Mouse (Mus musculus): Measurements from ENCODE around the gene Pym1. TPM values are rescaled to one million over a fixed set of nuclear protein-coding genes. Genes with fewer than 3 reads are reported as not detected.
"Not testable (repeated sequence)": the region's sequence is repeated elsewhere in the genome, so short reads cannot be mapped to it uniquely, and the experiment has no call there.

Pym1 gene
- 26.1 and 33.8 TPM in 2 replicates for polyA plus RNA-seq (2012; ENCODE audit: insufficient read depth, insufficient read length, missing spikeins)

DNA sequence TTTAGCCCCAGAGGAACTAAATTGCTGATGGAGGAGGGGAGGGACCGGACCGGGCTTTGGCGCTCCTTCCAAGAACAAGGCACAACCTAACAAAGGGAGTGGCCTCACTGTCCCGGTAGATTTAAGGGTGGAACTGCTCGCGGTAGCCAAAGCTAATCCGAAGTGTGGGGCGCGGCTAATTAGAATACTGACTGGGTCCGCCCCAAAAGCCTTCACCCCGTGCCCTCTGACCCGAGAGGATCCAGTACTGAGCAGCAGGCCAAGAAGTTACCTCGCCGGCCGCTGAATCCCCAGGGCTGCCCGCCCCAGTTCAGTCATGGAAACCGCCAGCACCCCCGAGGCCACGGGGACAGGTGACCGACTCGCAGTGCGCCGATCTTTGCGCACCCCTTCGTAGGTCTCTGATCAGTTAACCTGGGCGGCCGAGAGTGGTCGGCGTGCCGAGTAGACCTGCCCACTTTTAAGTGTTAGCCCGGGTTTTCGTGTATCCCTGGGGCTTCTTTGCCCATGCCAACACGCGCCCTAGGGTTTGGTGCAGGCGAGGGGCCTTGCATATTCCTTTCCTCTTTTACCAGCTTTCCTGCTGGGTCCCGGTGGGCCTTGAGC lies at the start of gene Pym1:
Gene Pym1, plus strand, starts transcription at position 244 of the 606 bp plus-strand sequence.
- TF ChIP-seq POLR2A (IDR thresholded peaks at IDR 0.05; ENCODE audit: borderline replicate concordance, low read depth, low read length), result no peak
- TF ChIP-seq CTCF (IDR thresholded peaks at IDR 0.05; ENCODE audit: low read depth, low read length), result no peak
- Histone ChIP-seq H3K4me3 (ENCODE audit: insufficient read depth, low read length) (peak within 1 kb of the TSS; percentile 86), H3K27ac (ENCODE audit: insufficient read depth, low read depth, low read length) (peak within 1 kb of the TSS; percentile 76), H3K4me1 (ENCODE audit: control insufficient read depth, insufficient read depth, low read length) (peaks cover 35% of the 10 kb centered on the region)

DNA sequence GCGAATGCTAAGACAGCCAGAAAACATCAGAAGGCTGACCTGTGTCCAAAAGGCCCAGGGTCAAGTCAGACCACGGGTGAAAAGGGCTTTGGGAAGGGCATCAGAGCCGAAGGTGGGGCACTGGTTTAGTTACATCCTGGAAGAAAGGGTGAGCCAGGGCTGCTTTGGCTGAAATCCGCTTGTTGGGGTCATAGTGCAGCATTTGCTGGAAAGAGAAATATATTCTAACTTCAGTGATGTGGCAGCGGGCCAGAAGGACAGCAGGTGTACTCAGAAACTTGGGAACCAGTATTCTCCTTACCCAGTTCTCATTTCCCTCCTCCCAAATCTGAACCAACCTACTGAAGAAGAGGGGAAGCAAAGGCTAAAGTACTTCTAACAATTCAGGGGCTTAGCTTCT lies 48.7 kb upstream of the Pym1 start:
- H3K27ac ChIP-seq (ENCODE audit: insufficient read depth, low read depth, low read length), result no peak overlapping the region
- no peak for TF ChIP-seq POLR2A (IDR thresholded peaks at IDR 0.05; ENCODE audit: borderline replicate concordance, low read depth, low read length)
- no peak for TF ChIP-seq CTCF (IDR thresholded peaks at IDR 0.05; ENCODE audit: low read depth, low read length)
- H3K4me3 ChIP-seq (ENCODE audit: insufficient read depth, low read length), result no peak overlapping the region
- peaks cover 23% of the 10 kb centered on the region for H3K4me1 ChIP-seq (ENCODE audit: control insufficient read depth, insufficient read depth, low read length)

DNA sequence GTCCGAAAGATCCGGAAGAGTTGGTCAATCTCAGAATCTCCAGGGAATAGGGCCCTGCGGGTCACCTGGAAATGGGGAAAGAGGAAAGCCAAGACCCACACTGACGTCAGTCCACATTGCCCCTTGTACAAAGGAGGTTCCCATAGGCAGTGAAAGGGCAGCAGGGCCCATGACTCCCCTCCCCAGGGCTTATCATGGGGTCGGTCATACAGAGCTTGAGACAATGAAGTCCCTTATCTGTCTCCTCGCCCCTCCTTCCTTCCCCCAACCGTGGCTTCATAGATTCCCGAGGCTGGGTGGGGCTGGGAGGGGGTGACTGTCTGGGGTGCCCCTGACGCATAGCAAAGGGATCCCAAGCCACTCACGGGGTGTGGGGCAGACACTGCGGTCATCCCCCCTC lies 48.1 kb upstream of the Pym1 start:
- no peak overlapping the region for H3K27ac ChIP-seq (ENCODE audit: insufficient read depth, low read depth, low read length)
- H3K4me1 ChIP-seq (ENCODE audit: control insufficient read depth, insufficient read depth, low read length), result peaks cover 21% of the 10 kb centered on the region
- no peak overlapping the region for H3K4me3 ChIP-seq (ENCODE audit: insufficient read depth, low read length)
- TF ChIP-seq CTCF (IDR thresholded peaks at IDR 0.05; ENCODE audit: low read depth, low read length) (no peak), POLR2A (IDR thresholded peaks at IDR 0.05; ENCODE audit: borderline replicate concordance, low read depth, low read length) (no peak)

DNA sequence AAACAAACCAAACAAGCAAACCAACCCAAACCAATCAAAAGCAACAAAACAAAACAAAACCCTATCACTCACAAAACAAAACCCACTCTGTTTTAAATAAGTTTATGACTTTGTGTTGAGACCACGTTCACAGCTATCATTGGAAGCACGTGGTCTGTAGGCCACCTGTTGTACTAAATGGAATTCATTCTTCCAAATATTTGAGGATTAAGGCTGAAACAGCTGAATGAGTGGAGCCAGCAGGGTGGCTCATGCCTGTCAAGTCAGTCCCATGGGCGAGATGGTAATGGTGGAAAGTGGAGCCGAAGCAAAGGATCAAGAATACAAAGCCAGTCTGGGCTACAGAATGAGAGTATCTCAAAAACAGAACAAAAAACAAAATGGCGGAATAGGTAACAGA lies 47.0 kb upstream of the Pym1 start:
- H3K27ac ChIP-seq (ENCODE audit: insufficient read depth, low read depth, low read length), result no peak overlapping the region
- TF ChIP-seq CTCF (IDR thresholded peaks at IDR 0.05; ENCODE audit: low read depth, low read length), result no peak
- no peak for TF ChIP-seq POLR2A (IDR thresholded peaks at IDR 0.05; ENCODE audit: borderline replicate concordance, low read depth, low read length)
- peaks cover 25% of the 10 kb centered on the region for H3K4me1 ChIP-seq (ENCODE audit: control insufficient read depth, insufficient read depth, low read length)
- H3K4me3 ChIP-seq (ENCODE audit: insufficient read depth, low read length), result no peak overlapping the region

DNA sequence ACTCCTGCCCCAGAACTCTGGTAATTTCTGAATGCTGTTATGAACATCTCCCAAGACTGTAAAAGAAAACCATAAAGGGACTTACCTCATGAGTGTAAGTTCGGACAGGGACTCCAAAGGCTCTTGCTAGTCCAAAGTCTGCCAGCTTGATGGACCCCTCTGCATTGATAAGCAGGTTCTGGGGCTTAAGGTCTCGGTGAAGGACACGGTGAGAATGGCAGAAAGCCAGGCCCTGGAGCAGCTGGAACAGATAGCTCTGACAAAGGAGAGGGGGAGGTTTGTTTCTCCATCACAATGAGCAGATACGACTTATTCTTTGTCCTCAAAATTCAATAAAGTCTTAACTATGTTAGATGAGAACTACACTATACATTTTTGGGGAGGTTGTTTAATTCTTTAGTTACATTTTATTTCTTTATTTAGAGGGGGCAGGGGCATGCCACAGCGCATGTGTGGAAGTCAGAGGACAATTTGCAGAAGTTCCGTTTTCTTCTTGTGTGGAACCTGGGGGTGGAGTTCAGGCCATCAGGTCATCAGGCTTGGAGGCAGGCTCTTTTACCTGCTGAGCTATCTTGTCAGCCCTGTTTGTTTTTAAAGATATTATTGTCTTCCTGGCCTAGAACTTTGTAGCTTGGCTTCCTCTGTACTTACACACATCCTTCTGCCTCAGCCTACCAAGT lies 45.2 kb upstream of the Pym1 start:
- no peak for TF ChIP-seq POLR2A (IDR thresholded peaks at IDR 0.05; ENCODE audit: borderline replicate concordance, low read depth, low read length)
- no peak for TF ChIP-seq CTCF (IDR thresholded peaks at IDR 0.05; ENCODE audit: low read depth, low read length)
- Histone ChIP-seq H3K4me1 (ENCODE audit: control insufficient read depth, insufficient read depth, low read length) (peaks cover 22% of the 10 kb centered on the region), H3K27ac (ENCODE audit: insufficient read depth, low read depth, low read length) (peak overlapping the region; percentile 20), H3K4me3 (ENCODE audit: insufficient read depth, low read length) (peak overlapping the region; percentile 9; the same call in 1 of the 2 replicates)

DNA sequence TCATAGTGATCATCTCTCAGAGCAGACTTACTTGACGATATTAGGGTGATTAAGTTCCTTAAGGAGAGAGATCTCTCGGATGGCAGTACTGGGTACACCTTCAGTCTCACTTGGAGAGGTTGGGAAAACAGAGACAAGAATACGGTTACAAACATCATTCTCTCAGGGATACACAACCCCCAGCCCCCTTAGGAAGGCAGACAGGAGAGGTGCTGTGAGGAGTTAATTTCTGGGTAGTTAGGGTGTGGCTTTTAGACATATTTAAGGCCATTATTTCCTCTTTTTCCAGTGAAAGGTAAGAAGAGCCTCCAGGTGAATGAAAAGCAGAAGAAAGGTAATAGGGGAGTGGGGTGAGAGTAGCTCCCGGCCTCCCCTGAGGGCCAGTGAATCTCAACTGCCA lies 43.8 kb upstream of the Pym1 start, which contains the start of gene Pmel:
Gene Pmel, plus strand, starts transcription at position 301 of the 400 bp plus-strand sequence.
- peak within 1 kb of the TSS; percentile 96 for H3K4me3 ChIP-seq (ENCODE audit: insufficient read depth, low read length)
- H3K4me1 ChIP-seq (ENCODE audit: control insufficient read depth, insufficient read depth, low read length), result peaks cover 19% of the 10 kb centered on the region
- TF ChIP-seq POLR2A (IDR thresholded peaks at IDR 0.05; ENCODE audit: borderline replicate concordance, low read depth, low read length), result no peak
- TF ChIP-seq CTCF (IDR thresholded peaks at IDR 0.05; ENCODE audit: low read depth, low read length), result no peak
- peak within 1 kb of the TSS; percentile 91 for H3K27ac ChIP-seq (ENCODE audit: insufficient read depth, low read depth, low read length)

DNA sequence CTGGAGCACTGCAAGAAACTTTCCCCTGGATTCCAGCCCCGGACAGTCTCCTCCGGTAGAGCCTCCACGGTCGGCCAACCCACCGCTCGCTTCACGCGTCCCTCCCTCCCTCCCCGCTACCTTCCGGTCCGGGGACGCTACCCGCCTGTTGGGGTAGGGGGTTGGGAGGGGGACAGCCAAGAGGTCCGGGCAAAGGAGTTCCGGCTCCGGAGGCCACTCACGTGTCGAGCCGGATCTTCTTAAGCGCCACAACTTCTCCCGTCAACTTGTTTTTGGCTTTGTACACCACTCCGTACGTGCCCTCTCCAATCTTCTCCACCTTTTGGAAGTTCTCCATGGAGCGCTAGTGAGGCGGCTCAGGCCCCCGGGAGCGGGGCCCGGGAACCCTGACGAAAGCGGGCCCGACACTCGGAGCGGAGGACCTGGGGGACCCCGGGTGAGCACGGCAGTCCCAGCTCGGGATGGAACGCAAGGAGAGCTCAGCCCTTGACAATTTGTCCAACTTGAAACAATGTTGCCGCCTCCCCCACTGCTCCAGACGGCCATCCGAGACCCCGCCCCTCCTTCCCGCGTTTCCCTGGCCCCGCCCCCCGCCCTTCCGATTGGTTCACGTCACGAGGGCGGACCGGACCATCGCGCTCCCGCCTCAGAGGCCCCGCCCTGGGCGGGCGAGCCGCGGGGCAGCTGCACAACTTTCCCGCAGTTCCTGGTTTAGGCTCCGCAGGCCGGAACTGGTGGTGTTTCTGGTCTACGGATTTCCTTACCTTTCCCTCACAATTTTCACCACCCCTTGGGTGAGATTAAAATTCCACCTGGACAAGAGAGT lies 43.0 kb upstream of the Pym1 start, which contains the start of gene Cdk2:
Gene Cdk2, minus strand, starts transcription at position 541 of the 826 bp plus-strand sequence.
- H3K27ac ChIP-seq (ENCODE audit: insufficient read depth, low read depth, low read length), result peak within 1 kb of the TSS; percentile 91
- peak within 1 kb of the TSS; percentile 96 for H3K4me3 ChIP-seq (ENCODE audit: insufficient read depth, low read length)
- TF ChIP-seq CTCF (IDR thresholded peaks at IDR 0.05; ENCODE audit: low read depth, low read length), result no peak
- peak; percentile 90 for TF ChIP-seq POLR2A (IDR thresholded peaks at IDR 0.05; ENCODE audit: borderline replicate concordance, low read depth, low read length)
- H3K4me1 ChIP-seq (ENCODE audit: control insufficient read depth, insufficient read depth, low read length), result peaks cover 19% of the 10 kb centered on the region

DNA sequence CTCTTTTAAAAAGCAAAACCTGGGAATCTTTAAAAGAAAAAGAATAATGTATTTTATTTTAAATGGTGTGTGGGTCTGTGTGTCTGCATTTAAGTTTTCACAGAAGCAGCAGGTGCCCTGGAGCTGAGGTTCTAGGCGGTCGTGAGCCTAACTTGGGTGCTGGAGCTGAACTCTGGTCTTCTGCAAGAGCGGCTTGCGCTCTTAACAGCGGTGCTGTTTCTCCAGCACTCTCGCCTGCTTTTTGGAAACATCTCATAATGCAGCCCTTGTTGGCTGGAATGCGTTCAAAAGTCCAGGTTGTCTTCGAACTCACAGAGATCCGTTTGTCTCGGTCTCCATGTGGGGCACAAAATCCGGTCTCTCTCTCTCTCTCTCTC lies 42.4 kb upstream of the Pym1 start:
- Histone ChIP-seq H3K4me1 (ENCODE audit: control insufficient read depth, insufficient read depth, low read length) (peaks cover 19% of the 10 kb centered on the region), H3K27ac (ENCODE audit: insufficient read depth, low read depth, low read length) (peak overlapping the region; percentile 55), H3K4me3 (ENCODE audit: insufficient read depth, low read length) (peak overlapping the region; percentile 27; the same call in 1 of the 2 replicates)
- TF ChIP-seq CTCF (IDR thresholded peaks at IDR 0.05; ENCODE audit: low read depth, low read length) (no peak), POLR2A (IDR thresholded peaks at IDR 0.05; ENCODE audit: borderline replicate concordance, low read depth, low read length) (no peak)

DNA sequence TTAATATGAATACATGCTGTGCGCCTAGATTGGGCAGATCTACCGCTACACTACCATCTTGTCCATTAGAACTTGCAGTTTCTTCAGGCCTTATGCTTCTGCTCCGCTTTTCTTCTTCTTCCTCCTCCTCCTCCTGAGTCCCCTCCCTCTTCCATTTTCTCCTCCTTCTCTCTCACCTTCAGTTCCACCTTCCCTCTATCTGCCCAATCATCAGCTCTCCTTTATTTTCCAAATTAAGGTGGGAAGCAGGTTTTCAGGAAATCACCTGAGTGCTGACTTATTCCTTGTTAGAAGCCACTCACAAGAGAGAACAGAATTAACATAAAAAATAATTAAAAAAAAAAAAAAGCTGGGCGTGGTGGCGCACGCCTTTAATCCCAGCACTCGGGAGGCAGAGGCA lies 36.4 kb upstream of the Pym1 start:
- H3K27ac ChIP-seq (ENCODE audit: insufficient read depth, low read depth, low read length); H3K4me1 ChIP-seq (ENCODE audit: control insufficient read depth, insufficient read depth, low read length); H3K4me3 ChIP-seq (ENCODE audit: insufficient read depth, low read length): not testable (repeated sequence)

Measured in bone marrow macrophage, adult 2 months (primary cell).